Mouse (Mus musculus) adrenal gland, postnatal 25 days (tissue): ENCODE measurements around the gene Lnpep. TPM values are rescaled to one million over a fixed set of nuclear protein-coding genes. Genes with fewer than 3 reads are reported as not detected.

Source experiments
- DNase-seq: peaks from one replicate; pipeline ENCODE4 v3.0.0; 2021; ENCODE audit warnings: mixed read lengths
- total RNA-seq: library from RNA; stranded (reverse); gene quantifications from 2 replicates; pipeline ENCODE4 v1.2.3, GENCODE M21; 2021

Gene Lnpep
- total RNA-seq, 1 experiment from 2014 or later: 165 TPM

DNA sequence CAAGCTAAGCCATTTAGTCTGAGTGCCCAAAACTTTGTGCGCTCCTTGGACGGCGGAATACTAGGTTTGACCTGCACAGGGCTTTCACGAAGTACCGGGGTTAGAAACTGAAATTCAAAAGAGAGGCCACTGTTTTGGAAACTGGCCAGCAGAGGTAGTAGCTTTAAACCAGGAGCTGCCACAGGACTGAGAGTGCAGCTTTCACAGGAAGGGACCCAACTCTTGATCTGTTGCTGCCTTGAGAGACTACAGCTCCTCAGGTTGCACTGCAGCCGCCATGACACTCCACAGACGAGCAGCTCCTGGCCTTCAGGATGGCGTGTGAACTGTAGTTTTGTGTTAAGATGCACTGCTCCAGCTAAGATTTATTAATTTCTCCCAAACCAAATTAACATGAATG is 132.7 kb downstream of the Lnpep start:
- no peak for DNase-seq

DNA sequence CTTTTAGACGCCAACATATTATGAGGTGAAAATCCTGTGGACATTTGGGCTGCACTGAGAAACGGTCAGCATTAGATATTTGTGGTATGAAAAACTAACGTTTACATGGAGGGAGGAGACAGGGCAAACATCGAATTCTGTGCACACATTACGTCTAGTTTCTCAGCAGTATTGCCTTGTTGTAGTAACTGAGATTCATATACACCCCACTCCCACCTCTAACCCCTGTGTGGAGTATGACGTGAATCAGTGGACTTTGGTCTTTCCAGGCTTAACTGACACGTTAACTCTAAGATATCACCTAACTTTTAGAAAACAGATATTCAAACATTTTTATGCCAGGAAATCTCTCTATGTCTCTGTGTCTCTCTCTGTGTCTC is 133.2 kb downstream of the Lnpep start:
- no peak for DNase-seq

DNA sequence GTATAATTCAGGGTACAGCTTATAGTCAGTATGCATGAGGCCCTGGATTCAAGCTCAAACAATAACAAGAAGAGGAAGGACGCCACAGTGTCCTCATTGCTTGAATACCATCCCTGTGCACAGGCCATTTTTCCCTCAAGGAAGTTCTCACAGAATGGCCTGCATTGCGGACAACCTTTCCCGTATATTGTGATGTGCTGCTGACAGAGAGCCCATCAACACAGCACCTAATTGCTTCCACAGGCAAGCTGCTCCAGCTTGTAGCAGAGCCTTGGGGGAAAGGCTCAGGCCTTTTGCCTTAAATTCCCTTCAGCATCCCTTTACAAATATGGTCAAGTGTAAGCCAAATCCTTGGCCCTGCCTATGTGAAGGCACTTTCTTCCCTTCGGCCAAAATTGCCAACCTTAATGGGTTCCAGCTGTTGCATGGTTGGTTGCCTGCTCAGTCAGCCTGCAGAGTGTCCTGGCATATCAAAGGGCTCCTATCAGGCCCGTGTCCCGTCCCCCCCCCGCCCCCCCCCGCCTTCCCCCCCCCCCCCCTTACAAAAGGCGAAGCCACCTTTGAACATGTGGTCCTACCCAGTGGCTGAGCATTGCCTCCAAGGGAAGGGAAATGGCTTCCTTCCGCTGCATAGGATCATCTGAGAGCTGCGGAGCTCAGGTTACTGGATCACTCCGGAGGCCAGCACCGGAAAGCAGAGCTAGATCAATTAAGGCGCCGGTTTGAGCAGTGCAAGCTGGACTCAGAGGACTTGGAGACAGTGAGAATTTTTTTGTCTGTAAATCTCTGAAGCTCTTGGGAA is 133.8 kb downstream of the Lnpep start:
- DNase-seq: no peak

DNA sequence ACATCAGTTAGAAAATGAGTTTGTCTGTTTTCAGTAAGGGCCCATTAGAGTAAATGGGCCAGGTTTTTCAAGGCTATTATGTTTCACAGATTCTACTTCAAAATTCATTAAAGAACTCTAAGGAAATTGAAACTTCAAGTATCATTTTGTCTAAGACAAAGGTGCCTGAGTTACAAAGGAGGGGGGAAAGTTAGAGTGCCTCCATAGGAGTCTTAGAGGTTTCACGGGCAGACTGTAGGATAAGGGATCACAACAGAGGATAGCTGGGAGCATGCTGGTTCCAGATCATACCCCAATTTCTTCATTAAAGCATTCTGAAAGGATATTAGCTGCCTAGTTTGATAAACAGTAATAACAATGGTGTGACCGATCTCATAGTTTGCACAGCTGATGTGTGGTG is 139.1 kb downstream of the Lnpep start:
- DNase-seq: no peak

Other genes starting within 250 kb of the Lnpep start
- 7.3 and 9.0 TPM in 2 replicates for gene Lix1, start 222.4 kb downstream of the Lnpep start, total RNA-seq
- gene Vmn2r90, start 78.7 kb upstream of the Lnpep start, total RNA-seq: not detected in 2 replicates
- gene Spaca6, start 202.1 kb upstream of the Lnpep start, total RNA-seq: 82.8 and 108 TPM in 2 replicates
- gene Has1, start 230.2 kb upstream of the Lnpep start, total RNA-seq: not detected in 2 replicates